Mouse (Mus musculus) neutrophil, adult 5-6 weeks (primary cell): ENCODE results near the gene Ttll8. TPM values are rescaled to one million over a fixed set of nuclear protein-coding genes. Genes with fewer than 3 reads are reported as not detected.

Experiments
- ATAC-seq: fragments of 151-379, 151-347 bp; 2 replicates; pipeline ENCODE4 v1.8.0; 2017; ENCODE audit warnings: mild to moderate bottlenecking, moderate TSS enrichment; ENCODE audit not compliant: insufficient number of reproducible peaks, poor library complexity, low FRiP score, severe bottlenecking; ENCODE audit errors: extremely low read depth
- total RNA-seq: library from RNA; stranded (forward); fragments of 200-1000 nt; gene quantifications from 2 replicates; pipeline ENCODE4 v1.2.3, GENCODE M21; 2017

Ttll8 gene
- total RNA-seq, 1 experiment from 2014 or later: not detected

DNA sequence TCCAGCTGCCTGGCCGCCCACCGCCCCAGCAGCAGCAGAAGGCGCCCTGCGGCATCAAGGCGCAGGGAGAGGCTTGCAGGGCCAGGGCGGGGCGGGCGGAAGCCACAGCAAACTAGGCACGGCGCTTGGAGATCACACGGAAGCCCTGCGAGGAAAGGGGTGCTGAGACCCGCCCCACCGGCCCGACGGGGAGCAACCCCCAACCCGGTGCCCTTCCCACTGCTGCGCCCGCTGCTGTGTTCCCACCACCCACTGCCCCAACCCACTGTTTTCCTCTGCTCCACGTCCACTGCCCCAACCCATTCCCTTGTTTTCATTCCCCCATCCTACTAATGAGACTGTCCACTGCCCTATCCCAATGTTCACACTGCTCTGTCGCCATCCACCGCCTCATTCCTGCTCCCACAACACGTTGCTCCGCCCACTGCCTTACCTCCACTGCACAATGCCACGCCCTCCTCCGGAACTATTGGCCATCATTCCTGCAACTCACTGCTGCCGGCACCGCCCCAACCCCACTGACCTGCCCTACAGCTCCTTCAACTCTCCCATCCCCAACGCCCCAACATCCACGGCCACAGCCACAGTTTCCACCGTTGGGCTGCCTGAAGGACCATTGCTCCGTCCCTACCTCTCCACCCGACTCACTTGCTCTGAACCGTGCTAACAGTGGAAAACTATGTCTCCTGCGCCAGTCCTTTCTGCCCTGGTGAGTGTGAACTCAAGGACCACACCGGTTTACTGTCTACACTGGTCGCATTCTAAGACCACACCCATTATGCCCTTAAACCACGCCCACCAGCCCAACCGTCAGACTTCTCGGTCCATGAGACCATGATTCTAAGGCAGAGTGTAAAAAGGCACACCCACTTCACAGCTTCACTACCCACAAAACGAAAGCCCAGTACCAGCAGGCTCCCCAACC lies 63.2 kb downstream of the Ttll8 start:
- peak; percentile 49 for ATAC-seq

DNA sequence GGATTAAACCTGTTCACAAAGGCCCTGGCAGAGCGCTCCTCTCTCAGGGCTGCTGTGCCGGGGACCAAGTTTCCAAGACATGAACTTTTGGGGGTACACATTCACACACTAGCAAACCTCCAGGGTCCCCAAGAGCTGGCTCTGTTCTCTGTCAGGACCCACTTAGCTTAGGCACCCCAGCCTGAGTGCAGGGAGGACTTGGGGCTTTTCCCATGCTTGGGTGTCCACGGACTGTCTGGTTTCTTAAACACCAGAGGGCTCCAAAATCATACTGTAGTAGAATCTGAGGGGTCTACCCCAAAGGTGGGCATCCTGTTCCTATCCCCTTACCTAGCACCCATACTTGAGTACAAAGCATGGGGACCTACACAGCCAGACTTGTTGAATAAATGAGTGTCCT lies 64.2 kb downstream of the Ttll8 start:
- ATAC-seq: no peak

DNA sequence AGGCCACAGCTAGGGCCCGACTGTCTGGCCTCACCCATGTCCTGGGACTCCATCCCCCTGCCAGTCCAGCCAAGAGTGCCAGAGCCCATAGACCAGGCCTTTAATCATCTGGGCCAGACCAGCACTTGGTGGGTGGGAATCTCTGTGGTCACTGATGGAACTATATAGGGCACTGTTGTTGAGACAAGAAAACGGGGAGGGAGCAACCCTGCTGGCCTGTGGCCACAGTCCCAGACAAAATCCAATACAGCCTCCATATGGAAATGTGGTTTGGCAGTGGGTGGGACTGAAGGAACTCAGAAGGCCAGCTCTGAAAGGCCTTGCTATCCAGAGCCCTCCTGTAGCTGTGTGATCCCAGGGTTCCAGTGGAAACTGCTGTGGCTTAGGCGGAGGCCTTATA lies 65.2 kb downstream of the Ttll8 start:
- ATAC-seq: no peak

DNA sequence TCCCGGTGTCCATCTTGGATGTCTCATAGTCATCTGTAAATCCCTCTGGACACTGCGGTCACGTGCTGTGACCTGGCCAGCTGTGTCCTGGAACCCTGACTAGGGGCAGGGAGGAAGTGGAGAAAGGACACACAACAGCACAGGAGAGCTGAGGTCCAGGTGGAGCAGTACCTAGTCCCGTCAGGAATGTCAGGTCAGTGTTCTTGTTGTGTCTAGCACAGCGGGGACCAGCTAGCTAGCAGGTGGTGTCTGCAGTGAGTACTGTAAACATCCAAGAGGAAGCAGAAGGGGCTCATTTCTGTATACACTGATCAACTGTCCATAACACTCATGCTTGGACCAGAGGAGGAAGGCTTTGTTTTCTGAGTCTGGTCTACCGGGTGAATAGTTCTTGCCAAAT lies 68.8 kb downstream of the Ttll8 start:
- no peak for ATAC-seq

DNA sequence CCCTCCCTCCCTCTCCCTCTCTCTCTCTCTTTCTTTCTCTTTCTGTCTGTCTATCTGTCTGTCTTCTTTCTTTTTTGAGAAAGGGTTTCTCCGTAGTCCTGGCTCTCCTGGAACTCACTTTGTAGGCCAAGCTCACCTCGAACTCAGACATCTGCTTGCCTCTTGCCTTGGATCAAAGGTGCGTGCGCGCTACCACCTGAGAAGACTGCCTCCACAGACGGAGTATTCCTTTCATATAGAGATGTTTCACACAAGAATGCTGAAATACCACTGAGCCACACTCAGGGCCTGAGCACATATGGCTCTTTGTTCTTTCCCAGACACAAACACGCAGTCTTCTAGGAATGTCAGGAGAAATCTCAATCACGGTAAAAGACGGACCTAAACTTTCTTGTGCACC lies 70.9 kb downstream of the Ttll8 start:
- ATAC-seq: no peak

DNA sequence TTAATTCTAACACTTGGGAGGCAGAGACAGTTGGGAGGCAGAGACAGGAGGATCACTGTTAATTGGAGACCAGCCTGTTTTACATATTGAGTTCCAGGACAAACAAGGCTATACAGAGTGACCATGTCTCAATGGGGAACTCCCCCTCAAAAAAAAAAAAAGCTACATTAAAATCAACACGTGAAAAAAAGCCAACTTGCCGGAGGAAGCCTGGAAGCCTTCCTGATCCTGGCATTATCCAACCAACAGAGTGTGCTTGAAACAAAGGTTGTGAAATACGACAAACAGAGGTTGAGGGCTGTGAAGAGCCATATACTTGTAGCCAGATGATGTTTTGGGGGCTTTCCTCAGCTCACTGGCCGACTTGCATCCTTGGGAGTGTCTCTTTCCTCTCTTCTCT lies 71.4 kb downstream of the Ttll8 start:
- ATAC-seq: no peak

DNA sequence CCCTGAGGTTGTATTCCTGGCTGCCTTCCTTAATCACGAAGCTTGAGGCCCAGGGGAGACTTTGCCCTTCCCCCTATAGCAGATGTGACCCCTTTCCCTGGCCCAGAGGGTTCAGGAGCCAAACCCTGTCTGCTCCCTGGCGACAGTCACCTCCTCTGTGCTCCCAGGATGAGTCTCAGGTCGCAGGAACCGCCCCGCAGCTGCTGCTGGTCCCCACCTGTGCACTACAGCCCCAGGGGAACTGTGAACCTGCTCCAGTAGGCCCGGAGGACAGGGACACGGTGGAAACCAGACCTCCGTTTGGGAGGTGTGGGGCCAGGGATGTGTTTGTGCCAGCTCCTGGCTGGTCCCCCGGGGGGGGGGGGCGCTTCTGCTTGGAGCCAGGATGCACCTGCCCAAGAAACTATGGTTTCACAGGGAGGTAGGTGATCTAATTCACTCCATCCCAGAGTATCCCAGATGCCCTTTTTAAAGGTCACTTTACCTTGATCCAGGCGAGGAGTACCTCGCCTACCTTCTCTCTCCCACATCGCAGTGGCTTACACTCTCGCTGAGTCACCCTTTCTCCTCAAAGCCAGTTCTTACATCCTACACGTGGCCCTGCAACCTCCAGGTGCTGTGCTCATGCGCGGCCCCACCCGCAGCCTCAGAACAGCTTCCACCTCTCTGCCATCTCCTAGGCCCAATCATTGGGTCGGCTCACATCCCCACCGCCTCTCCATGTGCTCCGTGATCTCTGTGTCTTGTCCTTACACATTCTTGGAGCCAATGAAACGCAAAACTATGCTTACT lies 72.8 kb downstream of the Ttll8 start:
- no peak for ATAC-seq

DNA sequence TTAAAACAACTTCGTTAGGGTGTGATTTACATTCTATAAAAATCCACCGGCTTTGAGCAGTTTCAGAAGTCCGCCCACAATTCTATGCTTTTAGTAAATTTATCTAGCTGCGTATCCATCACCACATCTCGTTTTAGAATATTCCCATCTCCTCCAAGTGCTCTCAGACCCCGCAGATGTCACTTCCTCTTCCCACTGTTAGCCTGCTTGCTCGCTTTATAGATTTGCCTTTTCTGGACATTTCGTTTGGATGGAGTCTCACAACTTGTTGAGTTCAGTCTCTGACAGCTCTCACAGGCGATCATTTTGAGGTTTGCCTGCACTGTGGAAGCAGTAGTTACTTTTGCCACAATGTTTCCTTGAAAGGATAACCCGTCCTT lies 77.2 kb downstream of the Ttll8 start:
- ATAC-seq: no peak

DNA sequence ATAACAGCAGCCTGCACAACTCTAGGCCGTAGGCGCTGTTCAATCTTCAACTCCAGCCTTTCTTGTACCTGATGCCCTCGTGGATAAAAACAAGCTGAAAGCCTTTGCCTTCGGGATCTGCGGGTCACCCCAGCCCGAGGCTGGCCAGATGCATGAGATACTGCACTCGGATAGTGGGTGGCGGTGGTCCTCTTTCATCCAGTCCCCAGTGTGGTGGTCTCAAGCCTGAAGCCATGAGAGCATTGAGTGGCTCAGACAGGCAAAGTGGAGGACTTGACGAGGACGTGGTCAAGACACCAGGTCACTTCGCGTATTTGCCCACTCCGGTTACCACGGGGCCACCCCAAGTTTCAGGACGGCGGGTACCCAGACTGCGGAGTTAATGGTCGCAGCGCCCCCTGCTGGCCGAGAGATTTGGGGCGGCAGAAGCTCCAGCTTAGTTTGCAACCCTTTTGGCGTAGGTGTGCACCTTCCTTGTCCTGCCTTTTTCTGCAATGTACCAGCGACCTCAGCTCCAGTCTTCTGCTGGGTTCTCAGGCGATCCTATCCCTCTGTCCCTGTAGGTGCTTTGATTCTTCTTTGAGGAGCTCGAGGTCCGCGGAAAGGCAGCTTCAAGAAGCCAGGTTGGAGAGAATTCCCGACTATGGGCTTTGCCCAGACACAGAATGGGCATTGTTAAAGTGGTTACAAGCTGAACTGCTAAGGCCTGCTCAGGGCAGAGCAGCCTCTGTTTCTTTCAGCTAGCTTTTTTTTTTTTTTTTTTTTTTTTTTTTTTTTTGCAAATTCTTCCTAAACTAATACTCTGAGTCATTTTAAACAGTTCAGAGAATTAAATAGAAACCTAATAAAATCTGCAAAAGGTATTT lies 77.8 kb downstream of the Ttll8 start:
- ATAC-seq: peak; percentile 73

DNA sequence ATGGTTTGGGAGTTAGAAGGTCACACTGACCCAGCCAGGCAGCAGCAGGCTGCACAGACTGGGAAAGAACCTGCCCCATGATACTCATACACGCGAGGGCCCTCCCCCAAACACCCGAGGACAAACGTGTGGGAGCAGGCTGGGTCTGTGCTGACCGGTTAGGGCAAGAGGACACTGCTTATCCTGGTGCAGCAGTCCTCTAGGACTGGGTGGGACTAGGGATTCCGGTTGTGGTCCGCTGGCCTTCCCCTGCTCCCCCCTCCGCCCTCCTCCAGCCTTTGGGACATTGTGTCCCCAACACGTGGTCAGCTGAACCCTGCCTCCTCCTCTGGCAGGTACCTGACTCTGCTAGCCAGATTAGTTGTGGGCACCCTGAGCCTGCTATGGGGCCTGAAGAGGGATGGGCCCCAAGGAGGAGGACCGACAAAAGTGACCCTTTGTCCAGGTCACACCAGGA lies 78.6 kb downstream of the Ttll8 start:
- ATAC-seq: no peak

DNA sequence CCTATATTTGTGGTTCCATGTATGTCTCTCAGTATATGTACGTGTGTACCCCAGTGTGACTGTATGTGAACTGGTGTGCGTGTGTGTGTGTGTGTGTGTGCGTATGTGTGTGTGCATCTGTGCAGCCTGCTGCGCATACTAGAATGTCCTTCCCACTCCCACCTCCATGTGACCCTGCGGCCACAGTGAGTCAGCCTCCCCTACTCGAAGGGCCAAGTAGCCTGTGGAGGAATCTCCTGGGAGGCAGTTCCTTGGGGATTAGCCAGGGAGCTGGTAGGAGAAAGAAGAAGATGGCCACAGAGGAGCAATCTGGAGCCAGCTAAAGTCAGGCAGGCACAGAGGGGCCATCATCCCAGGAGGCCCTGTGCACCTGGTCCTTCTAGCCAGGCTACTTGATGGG lies 79.7 kb downstream of the Ttll8 start:
- no peak for ATAC-seq

DNA sequence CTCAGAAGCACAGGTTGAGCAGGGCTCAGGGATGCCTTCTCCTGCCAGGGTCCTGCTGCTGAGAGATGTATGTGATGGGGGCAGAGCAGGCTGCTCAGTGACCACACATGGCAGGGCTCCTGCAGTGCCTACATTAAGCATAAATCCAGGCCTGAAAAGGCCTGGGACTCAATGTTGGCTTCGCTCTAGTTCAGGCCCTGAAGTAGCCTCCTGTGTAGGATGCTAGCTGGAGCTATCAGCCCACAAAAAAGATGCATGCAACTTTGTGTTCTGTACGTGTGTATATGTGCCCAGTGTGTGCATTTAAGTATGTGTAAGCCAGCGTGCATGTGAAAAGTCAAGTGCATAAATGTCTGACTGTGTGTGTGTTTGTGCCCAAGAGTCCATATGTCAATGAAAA lies 80.2 kb downstream of the Ttll8 start:
- no peak for ATAC-seq

DNA sequence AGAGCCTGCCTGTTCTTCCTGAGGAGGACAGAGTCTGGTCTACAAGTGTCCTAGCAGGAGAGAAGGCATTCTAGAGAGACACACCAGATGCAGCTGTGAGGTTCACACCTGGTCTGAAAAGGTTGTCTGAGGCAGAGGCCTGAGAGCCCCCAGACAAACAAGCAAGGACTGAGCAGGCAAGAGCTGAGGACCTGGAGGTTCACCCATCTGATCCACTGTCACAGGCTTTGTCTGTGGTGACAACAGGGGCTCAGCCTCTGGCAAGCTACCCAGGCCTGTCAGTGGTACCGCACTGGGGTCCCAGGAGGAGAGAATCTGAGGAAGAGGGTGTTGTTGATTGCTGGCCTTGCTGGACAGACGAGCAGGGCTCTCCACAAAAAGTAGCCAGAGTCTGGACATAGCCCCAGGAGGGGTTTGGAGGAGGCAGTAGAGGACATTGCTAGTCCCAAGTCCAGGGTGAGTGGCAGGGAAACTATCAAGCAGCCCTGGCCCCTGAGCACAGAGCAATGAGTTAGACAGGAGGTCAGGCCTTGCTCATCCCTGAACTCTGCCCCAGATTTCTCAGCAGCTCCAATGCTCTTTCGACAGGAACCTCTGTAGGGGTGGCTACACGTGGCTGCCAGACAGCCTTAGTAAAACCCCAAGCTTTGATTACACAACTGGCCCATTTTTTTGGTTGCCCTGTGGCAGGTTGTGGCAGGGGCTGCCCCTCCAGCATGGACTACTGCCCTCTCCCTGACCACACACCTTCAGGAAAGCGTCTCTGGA lies 83.6 kb downstream of the Ttll8 start:
- ATAC-seq: no peak

DNA sequence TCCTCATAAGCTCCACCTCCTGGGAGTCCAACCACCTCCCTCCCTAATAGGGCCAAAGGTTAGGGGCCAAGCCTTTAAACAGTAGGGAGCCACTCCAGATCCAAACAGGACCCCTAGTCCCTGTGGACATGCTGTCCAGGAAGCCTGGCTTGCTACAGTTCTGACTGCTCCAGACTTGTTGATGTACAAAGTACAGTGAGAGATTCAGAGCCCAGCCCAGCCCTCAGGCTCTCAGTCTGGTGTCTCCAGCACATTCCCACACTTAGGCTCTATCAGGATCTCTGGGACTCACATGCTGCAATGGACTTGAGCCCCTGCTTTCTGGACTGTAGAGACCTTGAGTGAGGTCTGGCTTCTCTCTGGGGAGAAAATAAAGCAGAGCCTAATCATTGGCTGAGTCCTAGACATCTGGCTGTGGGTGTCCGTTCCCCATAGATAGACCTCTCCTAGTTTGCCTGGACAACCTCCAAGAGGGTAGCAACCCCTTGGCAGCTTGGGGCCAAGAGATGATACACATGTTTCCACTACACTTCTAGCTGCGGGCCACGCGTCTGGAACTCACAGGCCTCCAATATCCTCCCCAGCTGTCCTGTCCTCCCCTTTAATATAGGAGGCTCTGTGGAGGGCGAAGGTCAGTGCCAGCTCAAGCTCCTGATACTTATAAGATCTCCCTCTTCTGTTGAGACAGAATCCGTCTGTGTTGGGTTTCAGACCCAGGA lies 86.0 kb downstream of the Ttll8 start:
- ATAC-seq: no peak

DNA sequence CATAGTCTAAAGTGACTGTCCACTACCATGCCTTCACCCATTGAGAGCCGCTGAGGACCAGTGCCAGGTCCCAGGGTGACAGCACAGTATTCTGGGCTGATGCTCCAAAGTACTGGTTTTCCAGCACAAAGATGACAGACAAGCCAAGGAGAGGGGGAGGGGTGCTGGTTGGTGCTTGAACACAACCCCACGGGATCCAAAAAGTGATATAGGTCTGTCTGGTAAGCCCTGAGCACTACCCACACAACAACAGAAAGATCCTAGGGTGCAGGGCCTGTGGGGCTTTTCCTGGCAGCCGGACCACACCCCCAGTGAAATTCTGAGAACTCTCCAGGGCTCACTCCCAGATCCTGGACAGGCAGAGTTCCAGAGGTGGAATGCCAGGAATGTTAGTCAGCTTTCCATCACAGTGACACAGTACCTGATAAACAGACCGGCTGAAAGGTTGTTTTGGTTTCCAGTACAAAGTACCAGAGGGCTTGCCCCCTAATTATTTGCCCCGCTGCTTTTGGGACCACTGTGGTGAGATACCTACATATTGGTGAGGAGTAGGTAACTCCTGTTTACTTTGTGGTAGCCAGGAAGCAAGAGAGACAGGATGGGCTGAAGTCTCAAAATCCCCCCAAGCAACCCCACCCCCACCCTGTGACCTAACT lies 86.7 kb downstream of the Ttll8 start:
- no peak for ATAC-seq

DNA sequence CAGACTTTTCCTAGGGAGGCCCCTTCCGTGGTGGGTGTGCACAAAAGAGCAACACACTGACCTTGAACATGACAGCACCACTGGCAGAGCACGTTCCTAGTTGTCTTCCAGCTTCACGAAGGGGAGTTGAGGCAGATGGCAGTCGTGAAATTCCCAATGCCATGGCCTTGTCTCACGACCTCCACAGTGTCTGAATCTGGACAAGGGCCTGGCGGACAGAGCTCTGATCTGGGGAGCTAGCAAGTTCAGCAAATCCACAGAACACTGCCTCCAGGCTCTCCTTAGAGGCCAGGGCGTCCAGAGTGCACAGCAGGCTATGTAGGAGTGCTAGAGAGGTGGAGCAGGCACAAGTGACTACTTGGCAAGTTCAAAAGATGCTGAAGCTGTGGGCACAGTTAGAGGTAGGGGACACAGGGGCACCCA lies 87.3 kb downstream of the Ttll8 start:
- ATAC-seq: no peak

DNA sequence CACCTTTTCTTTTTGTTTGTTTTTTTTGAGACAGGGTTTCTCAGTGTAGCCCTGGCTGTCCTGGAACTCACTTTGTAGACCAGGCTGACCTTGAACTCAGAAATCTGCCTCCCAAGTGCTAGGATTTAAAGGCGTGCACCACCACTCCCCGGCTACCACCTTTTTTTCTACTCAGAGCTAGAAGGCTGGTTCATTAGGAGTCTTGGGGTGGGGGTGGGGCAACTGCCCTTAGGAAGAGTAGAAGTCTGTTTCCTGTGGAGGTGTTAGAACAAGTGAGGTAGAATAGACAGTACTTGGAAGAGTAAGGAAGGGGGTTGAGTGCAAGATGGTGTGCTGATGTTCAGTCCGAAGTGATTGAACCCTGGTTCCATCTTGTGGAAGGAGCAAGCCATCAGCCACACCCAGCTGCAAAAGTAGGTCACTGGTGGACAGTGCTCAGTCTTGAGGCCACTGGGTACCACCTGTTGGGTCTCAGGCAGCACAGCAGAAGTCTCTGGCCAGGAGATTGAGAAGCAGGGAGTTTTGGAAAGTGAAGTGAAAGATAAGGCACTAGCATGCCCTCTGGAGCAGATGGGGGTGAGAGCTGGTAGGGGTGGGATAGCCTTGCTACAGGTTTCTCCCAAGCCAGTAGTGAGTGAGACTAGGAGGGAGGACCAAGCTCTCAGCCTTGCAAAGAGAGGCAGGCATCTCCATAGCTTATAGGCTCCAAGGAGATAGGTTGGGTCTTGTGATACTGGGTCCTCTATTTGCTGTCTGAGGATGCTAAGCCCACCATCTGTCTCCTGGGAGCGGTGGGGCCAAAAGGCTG lies 88.1 kb downstream of the Ttll8 start:
- ATAC-seq: no peak
